Mouse (Mus musculus) embryo, embryonic 10.5 days (tissue): Measurements from ENCODE around the gene Spsb1.
A peak's percentile ranks its signal among the peaks of the same experiment; 100 is the strongest.

Experiments used
- DNase-seq: peaks from one replicate; pipeline ENCODE4 v3.0.0-alpha.2; 2015; ENCODE audit warnings: low spot score

The Spsb1 gene

DNA sequence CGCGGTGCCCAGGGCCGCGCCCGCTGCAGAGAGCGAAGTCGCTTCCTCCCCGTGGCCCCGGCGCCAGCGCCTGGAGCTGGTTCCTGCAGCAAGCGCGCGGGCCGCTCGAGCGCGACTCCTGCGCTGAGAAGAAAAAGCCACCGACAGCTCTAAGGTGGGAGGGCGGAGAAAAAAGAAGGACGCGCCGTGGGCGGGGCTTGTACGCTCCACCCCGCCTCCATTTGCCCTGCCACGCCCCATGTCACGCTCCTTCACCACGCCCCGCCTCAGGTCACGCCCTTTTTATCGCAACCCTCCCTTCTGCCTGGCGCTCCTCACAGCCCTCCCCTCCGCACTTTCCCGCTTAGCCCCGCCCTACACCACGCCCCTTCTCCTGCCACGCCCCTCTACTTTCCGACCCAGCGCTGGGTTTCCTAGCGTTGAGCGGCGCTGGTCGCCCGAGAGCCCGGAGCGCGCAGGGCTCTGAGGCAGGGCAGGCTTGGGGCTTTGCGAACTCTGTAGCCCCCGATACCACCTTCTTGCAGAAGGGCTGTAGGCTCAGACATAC lies at the start of gene Spsb1:
Gene Spsb1 (minus strand): TSS at position 151 of the 547 bp plus-strand sequence.
- DNase-seq, result peak; percentile 97

DNA sequence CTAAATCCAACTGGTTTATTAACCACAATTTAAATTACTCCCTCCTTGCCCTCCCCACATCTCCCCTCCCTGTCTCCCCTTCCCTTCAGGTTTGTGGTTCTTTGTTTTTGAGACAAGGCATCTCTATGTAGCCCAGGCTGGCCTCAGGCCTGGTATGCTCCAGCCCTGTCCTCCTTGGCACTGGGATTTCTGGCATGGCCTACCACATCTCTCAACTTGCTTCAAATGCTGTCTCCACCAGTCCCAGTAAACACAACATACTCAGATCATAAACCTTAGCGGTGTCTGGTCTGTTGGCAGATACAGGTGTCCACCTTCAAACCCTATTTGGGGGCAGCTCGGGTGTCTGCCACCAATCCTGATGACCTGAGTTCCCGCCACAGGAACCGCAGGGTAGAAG lies 48.8 kb upstream of the Spsb1 start:
- DNase-seq, result no peak

DNA sequence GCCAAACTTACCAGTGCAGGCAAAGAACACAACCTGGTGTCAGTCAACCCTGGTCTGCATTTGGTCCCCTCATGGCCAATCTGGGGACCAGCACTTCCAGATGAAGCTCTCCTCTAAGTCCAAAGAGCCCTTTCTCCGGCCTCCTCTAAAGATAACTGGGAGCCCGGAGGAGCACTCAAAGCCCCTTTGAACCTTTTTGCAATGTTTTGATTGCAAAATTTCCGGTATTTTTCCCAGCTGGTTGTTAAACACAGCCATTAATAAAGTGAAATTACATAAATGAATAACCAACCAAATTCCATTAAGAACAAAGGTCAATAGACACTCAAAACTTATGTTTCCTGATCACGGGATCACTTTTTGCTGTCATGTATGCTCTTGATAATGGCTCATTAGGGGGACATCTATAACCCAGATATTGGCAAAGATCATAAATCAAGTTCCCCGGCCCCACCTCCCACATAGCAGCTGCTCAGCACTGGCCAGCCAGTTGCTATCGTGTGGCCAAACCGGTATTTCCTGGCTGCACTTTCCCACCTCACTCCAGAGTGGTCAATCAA lies 48.3 kb upstream of the Spsb1 start:
- DNase-seq, result peak; percentile 24

DNA sequence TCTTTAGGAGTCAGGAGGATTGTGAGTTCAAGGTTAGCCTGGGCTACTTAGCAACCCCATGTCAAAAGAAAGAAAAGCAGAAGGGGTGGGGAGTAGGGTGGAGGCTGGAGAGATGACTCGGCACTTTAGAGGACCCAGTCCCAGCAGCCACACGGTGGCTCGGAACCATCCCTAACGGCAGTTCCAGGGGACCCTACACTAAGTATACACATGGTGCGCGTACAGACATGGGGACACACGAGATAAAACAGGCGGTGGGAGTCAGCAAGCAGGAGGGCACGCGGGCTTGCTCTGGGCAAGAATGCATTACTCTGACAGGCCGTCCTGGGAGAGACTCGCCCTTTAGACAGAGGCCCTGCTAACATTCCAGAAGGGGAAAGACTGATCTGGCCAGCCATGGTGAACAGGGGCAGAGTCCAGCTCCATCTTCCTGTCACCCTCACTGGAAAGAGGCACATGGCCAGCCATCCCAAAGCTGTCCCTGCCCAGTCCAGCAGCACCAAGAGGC lies 47.2 kb upstream of the Spsb1 start:
- no peak for DNase-seq

DNA sequence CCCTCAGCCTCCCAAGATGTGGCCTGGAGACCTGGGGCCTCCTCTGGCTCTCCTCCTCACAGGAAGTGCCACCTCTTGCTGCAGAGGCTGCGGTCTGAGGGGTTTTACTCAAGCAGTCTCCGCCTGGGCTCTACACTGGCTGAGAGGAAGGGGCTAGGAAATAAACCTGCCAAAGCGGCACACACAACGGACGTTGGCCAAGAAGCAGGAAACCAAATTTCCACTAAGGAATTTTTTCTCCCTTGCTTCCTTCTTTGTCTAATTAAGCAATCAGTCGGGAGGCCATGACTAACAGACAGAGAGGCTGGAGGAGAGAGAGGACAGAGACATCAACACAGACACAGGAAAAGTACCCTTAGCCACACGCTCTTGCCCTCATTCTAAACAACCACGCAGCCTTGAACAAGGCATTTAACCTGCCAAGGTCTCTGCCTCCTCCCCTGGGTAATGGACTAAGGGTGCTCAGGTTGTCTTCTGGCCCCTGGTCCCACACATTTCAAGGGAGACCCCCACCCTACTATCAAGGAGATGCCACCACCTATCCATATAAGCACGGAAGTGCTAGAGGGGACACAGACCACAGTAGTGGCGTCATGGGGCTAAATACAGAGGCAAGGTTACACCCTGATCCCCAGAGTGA lies 46.5 kb upstream of the Spsb1 start:
- no peak for DNase-seq

DNA sequence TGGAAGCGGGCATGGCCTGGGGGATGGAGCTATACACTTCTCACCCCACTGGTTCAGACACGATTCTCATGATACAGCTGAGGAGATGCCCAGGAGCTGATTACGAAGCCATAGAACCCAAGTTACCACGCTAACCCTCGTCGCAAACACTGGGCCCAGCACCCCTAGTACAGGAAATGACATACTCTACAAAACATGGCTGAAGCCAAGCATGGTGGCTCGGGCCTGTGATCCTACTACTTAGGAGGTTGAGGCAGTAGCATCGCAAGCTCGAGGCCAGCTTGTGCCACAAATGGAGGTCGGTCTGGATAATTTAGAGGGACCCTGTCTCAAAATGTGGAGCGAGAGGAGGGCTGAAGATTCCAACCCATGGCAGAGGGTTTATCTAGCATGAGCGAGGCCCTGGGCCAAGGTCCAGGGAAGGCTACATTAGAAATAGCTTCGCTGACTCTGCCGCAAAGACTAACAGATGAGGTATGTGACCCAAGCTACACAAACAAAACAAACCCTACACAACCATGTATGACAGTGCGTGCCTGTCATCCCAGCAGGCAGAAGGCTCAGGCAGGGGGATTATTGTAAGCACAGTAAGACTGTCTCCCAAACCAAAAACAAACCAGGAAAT lies 45.2 kb upstream of the Spsb1 start:
- no peak for DNase-seq

DNA sequence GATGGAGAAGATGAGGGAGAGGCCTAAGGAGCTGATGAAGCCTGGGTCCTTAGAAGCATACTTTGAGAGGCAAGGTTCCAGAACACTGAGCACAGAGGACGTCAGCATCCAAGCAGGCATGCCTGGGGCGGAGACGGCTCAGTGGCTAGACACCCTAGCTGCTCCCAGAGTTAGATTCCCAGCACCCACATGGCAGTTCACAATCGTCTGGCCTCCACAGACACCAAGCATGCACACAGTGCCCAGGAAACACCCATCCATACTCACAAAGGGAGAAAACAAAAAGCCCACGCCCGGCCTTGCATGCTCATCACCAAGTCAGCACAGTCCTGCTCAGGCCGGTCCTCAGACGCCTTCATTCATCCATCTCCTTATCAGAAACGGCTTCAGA lies 44.7 kb upstream of the Spsb1 start:
- no peak for DNase-seq

DNA sequence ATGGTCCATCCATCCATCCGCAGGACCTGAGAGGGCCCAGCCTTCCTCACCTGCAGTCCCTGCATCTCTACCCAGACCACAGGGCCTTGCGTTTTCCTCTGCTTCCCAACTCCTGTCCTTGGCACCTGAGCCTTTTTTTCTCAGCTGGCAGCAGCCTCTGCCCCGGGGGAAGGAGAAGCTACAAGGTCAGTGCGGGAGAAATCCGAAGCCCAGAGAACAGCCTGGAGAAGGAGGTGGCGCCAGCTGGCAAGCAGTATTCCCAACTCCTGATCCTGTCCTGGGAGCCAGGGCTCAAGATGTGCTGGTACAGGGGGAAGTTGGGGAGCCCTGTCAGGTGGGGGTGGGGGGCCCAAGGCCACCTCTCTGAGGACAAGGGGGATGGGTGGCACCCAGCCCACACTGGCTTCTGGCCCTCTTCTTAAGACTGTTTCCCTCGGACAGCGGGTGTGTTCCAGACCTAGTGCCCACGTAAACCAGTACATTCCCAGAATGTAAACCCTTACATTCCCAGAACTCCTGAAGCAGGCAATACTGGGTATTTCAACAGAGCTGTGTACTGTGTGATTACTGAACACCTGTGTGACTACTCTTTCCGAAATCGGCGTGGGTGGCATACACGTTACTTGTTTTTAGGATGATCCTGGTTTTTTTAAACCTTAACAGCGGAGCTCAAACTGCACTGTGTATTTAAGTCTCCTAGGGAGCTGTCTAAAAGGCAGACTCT lies 44.1 kb upstream of the Spsb1 start:
- DNase-seq, result no peak

DNA sequence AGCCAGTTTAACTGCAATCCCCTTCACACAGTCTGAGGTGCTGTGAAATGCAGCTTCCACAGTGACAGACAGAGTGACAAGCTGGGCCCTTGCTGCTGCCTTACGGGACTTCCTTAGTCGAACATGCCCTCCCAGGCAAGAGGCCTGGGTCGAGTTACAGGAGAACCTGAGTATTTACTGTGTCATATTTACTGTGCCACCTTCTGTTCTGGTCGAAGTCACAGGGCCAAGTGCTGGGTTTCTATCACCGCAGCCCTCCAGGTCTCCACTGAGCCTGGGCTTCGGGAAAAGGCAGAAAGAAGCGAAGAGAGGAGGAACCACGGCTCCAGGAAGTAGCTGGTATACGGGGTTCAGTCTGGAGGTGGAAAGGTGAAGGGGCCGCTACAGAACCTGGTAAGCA lies 43.2 kb upstream of the Spsb1 start:
- no peak for DNase-seq

DNA sequence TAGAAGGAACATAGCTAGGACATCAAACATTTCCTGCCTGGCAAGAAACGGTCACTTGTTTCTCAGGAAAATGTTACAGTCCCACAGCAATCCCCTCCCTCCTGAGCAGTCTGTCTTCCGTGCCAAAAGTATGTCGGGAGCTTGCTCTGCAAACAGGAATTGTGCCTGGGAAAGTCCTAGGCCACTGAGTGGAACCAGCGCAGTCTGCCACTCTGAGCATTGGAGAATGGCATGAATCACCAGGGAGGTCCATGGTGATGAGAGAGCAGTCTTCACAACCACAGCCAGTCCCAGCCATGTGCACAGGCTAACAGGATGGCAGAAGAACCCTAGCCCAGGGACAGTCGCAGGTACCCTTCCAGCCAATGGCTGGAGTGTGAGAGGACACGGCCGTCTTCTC lies 41.6 kb upstream of the Spsb1 start:
- DNase-seq, result no peak

DNA sequence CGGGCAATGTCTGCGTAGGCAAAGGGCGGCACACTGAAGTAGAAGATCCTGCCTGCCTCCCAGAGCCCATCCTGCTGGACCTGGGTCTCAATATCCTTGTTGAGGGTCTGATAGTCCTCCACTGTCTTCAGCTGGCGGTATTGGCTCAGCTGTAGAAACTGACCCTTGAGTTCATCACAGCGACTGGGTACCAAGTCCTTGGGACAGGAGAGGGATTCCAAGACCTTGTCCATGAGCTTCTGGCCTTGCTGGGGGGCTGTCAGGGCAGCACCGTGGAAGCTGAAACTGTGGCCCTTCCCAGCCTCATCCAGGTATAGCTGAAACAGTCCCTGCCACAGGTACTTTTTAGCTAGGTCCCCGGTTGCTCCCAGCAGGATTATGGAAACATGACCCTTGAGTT lies 41.1 kb upstream of the Spsb1 start:
- DNase-seq, result no peak

DNA sequence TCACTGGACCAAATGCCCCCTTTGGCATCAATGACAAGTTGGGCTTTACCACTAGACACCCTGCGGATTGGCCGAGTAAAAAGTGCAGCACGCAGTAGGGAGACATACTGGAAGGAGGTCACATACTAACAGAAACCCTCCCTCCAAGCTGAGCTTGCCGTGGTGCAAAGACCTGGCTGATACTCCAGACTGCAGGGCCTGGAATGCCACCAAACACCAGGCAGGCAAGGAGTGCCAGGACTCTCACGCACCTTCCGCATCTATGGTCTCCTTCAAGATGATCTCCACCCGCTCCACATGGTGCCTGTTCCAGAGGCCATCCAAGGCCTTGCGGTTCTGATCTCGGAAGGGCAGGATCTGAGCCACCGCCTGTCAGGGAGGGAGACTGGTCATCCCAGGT lies 39.4 kb upstream of the Spsb1 start:
- DNase-seq, result no peak

DNA sequence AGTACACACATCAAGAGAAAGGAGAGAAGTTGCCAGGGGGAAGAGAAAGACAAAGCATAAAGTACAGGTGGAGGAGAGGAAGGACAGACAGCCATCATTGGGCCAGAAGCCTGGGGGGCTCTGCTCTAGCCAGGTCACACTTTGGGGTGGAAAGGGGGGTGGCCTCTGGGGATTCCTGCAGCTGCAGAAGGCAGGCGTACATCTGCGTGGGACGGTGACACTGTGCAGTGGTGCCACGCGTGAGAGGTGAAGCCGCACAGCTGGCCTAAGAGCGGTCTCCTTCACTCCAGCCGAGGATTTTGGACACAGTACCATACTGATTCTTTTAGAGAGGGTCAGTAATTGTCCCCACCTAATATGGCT lies 37.8 kb upstream of the Spsb1 start:
- no peak for DNase-seq

DNA sequence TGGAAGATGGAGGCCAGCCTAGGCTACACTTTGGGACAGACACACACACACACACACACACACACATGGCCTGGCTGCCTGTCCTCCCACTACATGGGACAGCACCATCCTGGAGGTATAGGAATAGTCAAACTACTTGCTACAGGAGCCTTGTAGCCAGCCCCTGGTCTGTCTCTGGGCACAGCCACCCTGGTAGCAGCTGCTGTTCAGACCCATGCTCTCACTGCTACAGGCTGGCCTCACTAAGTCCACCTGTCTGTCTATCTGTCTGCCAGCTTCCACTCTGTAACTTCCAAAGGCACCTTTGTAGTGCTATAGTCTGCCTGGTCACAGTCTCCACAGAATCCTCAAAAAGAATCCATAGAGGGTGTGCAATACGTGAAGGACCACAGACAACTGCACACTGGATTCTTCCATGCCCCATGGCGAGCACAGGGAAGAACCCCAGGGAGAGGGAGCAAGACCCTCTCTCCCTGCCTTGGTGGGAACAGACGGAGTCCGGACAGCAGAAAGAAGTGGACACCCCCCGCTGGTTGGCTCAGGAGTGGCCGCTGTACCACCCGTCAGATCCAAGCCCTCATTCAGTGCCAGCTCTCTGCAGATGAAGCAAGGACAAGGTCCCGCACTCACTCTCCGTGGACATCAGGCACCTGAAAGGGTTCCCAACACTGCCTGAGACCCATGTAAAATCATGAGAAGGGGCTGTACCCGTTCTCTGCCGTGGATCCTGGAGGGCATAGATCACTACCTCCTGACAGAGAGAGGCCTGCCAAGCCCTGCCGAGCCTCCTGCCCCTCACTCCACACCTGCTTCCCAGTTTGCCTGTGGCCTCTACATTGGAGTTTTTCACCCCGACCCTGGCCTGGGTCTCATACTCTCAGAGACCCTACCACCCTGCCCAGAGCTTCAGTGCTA lies 37.2 kb upstream of the Spsb1 start:
- DNase-seq, result no peak

DNA sequence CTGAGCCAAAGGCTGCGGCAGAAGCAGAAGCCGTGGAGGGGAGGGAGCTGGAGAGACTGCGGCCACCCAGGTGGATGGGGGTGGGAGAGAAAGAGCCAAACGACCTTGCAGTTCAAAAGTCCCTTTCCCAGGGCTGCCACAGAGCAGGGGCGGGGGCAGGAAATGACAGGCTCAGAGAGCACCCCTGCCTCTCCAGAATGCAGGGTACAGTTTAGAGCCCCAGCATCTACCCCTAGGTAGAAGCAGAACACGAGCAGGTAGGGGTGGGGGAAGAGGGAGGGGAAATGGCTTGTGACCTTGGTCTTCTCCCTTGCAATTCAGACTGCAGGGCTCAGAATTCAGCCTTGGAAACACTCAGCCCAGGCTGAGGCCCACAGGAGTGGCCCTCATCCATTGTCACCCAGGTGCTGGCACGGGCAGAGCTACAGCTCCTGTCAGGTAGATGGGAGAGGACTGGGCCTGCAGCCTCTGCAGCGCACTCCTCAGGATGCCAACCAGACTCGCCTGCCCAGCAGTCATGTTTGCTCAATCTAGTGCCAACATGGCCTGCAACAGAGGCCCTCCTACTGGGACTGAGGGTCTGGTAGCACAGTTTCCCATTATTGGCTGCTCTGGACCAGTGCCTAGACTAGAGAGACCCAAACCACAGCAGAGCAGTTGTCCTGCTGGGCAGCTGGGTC lies 36.3 kb upstream of the Spsb1 start:
- no peak for DNase-seq

DNA sequence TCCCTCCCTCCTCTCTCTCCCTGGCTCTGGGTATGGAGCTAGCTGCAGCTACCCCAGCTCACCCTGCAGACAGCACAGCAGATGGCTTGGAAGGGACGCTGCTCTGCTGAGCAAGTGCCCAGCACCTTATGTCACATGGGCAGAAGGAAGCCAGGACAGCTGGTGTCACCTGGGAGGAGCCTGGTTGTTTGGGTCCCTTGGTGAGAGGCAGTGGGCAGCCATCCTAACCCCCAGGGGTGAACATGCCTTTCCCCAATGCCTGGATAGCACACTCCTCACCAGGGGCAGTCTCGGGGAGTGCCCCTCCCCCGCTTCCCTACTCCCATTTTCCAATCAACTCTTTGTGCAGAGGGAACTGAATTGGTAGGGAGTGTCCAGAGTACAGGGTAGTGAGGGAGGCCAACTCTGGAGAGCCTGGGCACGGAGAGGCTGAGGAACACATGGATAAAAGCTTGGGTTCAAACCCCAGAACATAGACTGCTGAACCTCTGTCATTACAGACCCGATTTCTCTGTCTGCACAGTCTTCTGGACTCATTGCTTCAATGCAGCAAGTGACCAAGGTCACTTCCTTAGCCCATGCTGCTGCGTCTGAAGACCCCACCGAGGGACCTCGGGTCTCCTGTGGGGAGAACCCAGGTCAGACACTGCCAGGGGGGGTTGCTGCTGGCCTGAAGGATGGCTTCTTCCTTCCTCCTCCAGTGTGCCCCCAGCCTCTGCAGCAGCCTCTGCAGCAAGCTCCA lies 35.5 kb upstream of the Spsb1 start:
- DNase-seq, result peak; percentile 47

DNA sequence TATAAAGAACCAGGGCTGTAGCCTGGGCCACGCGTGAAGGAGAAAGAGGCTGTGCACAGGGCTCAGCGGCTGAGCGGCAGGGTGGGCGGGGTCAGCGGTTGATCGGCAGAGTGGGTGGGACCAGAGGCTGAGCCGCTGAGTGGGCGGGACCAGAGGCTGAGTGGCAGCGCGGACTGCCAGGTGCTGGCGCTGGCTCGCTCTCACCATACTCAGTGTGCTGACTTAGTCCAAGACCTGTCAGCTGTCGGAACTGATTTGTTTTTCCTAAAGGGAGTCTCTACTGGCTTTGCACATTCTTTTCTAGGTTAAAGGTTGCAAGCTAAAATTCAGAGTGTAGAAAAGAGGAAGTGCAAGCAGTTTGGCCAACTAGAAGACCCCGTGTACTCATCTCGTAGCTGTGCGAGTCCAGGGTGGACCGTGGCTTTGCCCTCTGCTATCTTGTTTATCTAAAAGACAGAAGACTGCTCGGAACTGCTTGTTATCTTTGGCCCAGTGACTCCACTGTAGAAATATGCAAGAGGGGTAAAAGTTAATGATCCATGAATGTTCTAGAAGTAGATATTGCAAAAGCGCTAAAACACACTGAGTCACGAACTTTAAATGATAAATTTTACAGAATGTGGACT lies 34.2 kb upstream of the Spsb1 start:
- DNase-seq, result peak; percentile 92

DNA sequence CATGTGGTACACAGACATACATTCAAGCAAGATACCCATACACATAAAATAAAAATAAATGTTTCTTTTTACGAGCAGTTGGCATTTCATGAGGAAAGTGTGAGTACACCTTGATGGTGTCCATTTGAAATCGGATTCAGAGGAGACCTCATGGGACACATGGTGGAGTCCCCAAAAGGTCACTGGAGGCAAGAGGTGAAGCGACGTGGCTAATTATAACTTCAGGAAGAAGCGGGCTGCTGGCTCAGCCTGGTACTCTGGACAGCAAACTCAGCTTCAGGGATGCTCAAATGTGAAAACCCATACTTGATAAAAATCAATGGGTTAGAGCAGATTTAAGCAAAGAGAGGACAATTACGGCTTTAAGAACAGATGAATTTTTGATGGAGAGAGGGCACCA lies 33.5 kb upstream of the Spsb1 start:
- no peak for DNase-seq

DNA sequence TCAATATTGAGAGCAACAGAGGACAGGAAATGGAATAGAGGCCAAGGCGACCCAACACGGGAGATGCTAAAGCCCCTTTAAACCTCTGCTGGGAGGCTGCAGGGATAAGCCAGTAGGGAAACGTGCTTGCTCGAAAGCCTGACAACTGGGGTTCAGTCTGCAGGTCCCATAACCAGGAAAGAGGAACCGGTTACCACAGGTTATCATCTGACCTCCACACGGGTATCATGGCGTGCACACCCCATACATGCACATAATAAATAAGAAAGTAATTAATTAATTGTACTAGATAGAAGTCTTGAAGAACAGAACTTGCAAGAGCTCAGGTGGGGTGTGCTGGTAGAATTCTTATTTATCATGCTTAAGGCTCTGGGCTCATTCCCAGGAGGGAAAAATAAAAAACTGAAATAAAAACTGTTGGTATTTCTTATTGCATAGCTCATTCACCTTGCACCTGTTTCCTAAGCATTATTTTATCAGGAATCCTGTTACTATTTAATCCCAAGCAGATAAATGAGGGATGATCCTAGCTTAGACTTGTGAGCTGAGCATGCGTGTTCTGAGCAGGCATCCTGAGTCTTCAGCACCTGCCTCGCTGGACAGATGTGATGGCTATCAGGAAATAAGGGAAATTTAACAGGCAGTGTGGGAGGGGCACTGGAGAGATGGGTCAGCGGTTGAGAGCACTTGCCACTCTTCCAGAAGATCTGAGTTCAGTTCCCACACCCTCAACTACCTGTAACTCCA lies 32.0 kb upstream of the Spsb1 start:
- no peak for DNase-seq
